Mouse (Mus musculus) midbrain, embryonic 12.5 days (tissue): ENCODE results near the gene Lrrc28. TPM values are rescaled to one million over a fixed set of nuclear protein-coding genes. Genes with fewer than 3 reads are reported as not detected.
A peak's percentile ranks its signal among the peaks of the same experiment; 100 is the strongest.

Source experiments
- ATAC-seq: fragments of 200-750 bp; cut with Nextera tagmentation; 2 replicates; pipeline ENCODE4 v1.8.0; 2017; ENCODE audit warnings: low read depth, moderate TSS enrichment, moderate library complexity; ENCODE audit not compliant: low FRiP score
- H3K27ac ChIP-seq: fragments of 300-500 bp; sonication (generic); replicated peaks from 2 replicates; pipeline ENCODE4 v1.5.1; 2016; ENCODE audit warnings: mild to moderate bottlenecking
- H3K27me3 ChIP-seq: fragments of 300-500 bp; sonication (generic); 2 replicates; pipeline ENCODE4 v1.6.1; 2016; ENCODE audit warnings: mild to moderate bottlenecking
- H3K36me3 ChIP-seq: fragments of 300-500 bp; sonication (generic); 2 replicates; pipeline ENCODE4 v1.6.1; 2016
- H3K4me1 ChIP-seq: fragments of 300-500 bp; sonication (generic); 2 replicates; pipeline ENCODE4 v1.6.1; 2016
- H3K4me2 ChIP-seq: fragments of 300-500 bp; sonication (generic); replicated peaks from 2 replicates; pipeline ENCODE4 v1.6.1; 2016; ENCODE audit warnings: mild to moderate bottlenecking, moderate library complexity
- H3K4me3 ChIP-seq: fragments of 300-500 bp; sonication (generic); 2 replicates; pipeline ENCODE4 v1.5.1; 2016; ENCODE audit warnings: mild to moderate bottlenecking
- H3K9ac ChIP-seq: fragments of 300-500 bp; sonication (generic); replicated peaks from 2 replicates; pipeline ENCODE4 v1.6.1; 2016; ENCODE audit warnings: mild to moderate bottlenecking, moderate library complexity
- H3K9me3 ChIP-seq: fragments of 300-500 bp; sonication (generic); 2 replicates; pipeline ENCODE4 v1.6.1; 2016; ENCODE audit warnings: mild to moderate bottlenecking
- WGBS: fragments of 180-500 bp; shearing (Covaris S2); methylation state at CpG from one replicate; pipeline ENCODE4 v1.1.7; 2016; 5-methylcytosine and 5-hydroxymethylcytosine counted together
- polyA plus RNA-seq: library from polyadenylated mRNA; unstranded; fragments of >200 nt; fragmentation: Nextera tagmentation; extraction: Ambion mirVana; gene quantifications from 2 replicates; pipeline ENCODE4 v1.2.1, GENCODE M21; 2016

Gene Lrrc28
- polyA plus RNA-seq, 1 experiment from 2014 or later: 29.8 TPM

GRCm38 (mm10) chr7:67549073-67549561 is 96.0 kb downstream of the Lrrc28 start:
- H3K4me3 ChIP-seq: no peak overlapping the region
- 29% methylated on average over 6 of the region's 6 CpGs for WGBS
- no peak overlapping the region for H3K4me2 ChIP-seq
- ATAC-seq: peak; percentile 49; the same call in 1 of the 2 replicates
- H3K27me3 ChIP-seq: no peaks in the 10 kb centered on the region
- no peaks in the 10 kb centered on the region for H3K36me3 ChIP-seq
- no peaks in the 10 kb centered on the region for H3K9me3 ChIP-seq
- H3K9ac ChIP-seq: no peak overlapping the region
- no peak overlapping the region for H3K27ac ChIP-seq
- no peaks in the 10 kb centered on the region for H3K4me1 ChIP-seq

DNA sequence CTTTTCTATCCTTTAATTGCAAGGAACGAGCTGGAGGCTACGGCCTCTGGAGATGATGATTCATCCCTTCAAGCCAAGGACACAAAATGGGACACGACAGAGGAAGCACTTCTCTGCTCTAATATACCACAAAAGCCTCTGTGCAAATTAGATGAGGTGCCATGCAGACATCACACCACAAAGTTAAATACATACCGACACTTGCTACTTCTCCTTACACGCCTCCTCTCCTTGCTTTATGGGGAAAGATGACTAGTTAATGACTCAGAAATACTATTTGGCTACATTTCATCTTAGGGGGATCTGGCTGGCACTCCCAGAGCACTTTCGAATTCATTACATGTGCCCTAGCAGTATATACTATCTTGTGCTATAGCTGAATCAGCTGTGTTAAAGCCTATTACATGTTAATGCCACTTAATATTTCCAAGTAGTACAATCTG is 96.4 kb downstream of the Lrrc28 start:
- WGBS: 91% methylated on average over 6 of the region's 6 CpGs
- ATAC-seq: no peak
- no peaks in the 10 kb centered on the region for H3K36me3 ChIP-seq
- H3K4me3 ChIP-seq: no peak overlapping the region
- H3K4me1 ChIP-seq: peaks cover 1% of the 10 kb centered on the region; the same call in 1 of the 2 replicates
- no peaks in the 10 kb centered on the region for H3K9me3 ChIP-seq
- H3K27ac ChIP-seq: no peak overlapping the region
- H3K4me2 ChIP-seq: no peak overlapping the region
- H3K27me3 ChIP-seq: no peaks in the 10 kb centered on the region
- H3K9ac ChIP-seq: no peak overlapping the region

DNA sequence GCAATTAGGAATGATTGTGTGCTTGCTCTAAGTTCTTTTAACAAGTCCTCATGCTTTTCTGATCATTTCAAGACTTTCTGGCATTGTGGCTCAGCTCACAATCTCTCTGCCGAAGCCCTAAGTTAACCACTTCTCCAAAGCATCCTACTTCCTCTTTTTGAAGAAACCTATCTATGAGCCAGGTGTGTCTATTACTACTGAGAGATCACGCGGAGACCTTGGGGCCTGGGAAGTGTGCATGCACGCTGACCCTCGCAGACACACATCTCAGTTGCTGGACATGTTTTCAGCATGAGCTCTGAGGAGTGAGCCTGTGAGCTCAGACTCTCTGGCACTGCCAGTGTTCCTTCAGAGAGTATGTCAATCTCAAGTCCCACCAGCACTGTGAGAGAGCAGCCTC is 98.8 kb downstream of the Lrrc28 start:
- no peak for ATAC-seq
- WGBS: 91% methylated on average over 5 of the region's 5 CpGs
- no peak overlapping the region for H3K9ac ChIP-seq
- H3K4me3 ChIP-seq: no peak overlapping the region
- no peak overlapping the region for H3K4me2 ChIP-seq
- peaks cover 6% of the 10 kb centered on the region; the same call in 1 of the 2 replicates for H3K4me1 ChIP-seq
- H3K36me3 ChIP-seq: no peaks in the 10 kb centered on the region
- no peaks in the 10 kb centered on the region for H3K27me3 ChIP-seq
- no peak overlapping the region for H3K27ac ChIP-seq
- H3K9me3 ChIP-seq: no peaks in the 10 kb centered on the region

DNA sequence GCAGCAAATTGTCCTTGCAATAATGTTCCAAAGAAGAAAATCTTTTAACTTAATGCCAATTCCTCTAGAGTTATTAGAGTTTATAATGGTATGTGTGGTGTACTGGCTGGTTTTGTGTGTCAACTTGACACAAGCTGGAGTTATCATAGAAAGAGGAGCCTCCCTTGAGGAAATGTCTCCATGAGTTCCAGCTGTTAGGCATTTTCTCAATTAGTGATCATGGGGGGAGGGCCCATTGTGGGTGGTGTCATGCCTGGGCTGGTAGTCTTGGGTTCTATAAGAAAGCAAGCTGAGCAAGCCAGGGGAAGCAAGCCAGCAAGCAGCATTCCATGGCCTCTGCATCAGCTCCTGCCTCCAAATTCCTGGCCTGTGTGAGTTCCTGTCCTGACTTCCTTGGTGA is 100.5 kb downstream of the Lrrc28 start:
- Histone ChIP-seq H3K36me3 (no peaks in the 10 kb centered on the region), H3K4me2 (no peak overlapping the region), H3K9me3 (no peaks in the 10 kb centered on the region), H3K4me1 (peaks cover 6% of the 10 kb centered on the region; the same call in 1 of the 2 replicates), H3K9ac (no peak overlapping the region), H3K27me3 (no peaks in the 10 kb centered on the region), H3K4me3 (no peak overlapping the region), H3K27ac (no peak overlapping the region)
- no peak for ATAC-seq

- Histone ChIP-seq H3K4me3 (no peak overlapping the region), H3K4me1 (peaks cover 6% of the 10 kb centered on the region; the same call in 1 of the 2 replicates), H3K27ac (no peak overlapping the region), H3K9ac (no peak overlapping the region), H3K36me3 (no peaks in the 10 kb centered on the region), H3K27me3 (no peaks in the 10 kb centered on the region), H3K4me2 (no peak overlapping the region), H3K9me3 (no peaks in the 10 kb centered on the region)
- ATAC-seq: no peak
- WGBS: 64% methylated on average over 6 of the region's 6 CpGs
These were observed 101.4 kb downstream of the Lrrc28 start for GRCm38 (mm10) chr7:67543641-67544040.

DNA sequence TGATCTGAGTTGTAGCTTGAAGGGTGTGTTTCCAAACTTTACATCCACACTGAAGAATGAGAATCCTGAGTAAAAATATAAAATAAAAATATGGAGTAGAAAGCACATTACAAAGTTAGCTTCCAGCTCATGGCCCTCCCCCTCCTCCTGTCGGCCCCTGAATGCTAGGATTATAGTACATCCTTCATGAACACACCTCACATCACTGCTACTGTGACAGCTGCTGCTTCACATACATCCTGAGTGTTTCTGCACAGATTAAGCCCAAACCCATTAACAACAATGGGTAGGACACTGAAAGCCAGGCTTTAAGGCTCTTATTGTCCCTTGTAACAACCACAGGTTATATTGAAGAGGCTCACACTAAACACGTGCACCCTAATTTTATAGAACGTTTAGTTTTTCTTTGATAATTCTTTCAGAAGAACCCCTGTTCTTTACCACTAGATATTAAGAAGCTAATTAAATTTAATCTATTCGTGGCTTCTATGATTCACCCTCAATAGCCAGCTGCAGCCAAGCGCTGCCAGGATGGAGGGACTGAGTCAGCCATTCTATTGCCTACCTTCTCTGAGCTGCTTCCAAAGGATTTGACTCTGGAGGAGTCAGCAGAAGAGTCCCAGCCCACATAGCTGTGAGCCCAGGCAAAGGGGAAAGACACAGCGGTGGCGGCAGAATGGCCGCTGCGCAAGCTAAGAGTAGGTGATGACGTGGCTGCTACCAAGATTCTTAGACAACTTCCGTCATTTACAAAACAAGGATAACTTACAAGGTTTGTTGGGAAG is 108.3 kb downstream of the Lrrc28 start:
- H3K27ac ChIP-seq: no peak overlapping the region
- H3K36me3 ChIP-seq: no peaks in the 10 kb centered on the region
- H3K4me1 ChIP-seq: peaks cover 4% of the 10 kb centered on the region; the same call in 1 of the 2 replicates
- H3K4me3 ChIP-seq: no peak overlapping the region
- WGBS: 83% methylated on average over 11 of the region's 11 CpGs
- H3K9ac ChIP-seq: no peak overlapping the region
- H3K27me3 ChIP-seq: no peaks in the 10 kb centered on the region
- H3K4me2 ChIP-seq: no peak overlapping the region
- ATAC-seq: no peak
- no peaks in the 10 kb centered on the region for H3K9me3 ChIP-seq

- 83% methylated on average over 4 of the region's 4 CpGs for WGBS
- Histone ChIP-seq H3K9me3 (no peaks in the 10 kb centered on the region), H3K4me3 (no peak overlapping the region), H3K27ac (no peak overlapping the region), H3K4me1 (peaks cover 6% of the 10 kb centered on the region; the same call in 1 of the 2 replicates), H3K4me2 (no peak overlapping the region), H3K27me3 (no peaks in the 10 kb centered on the region), H3K36me3 (no peaks in the 10 kb centered on the region), H3K9ac (no peak overlapping the region)
- ATAC-seq: no peak
These were observed 109.1 kb downstream of the Lrrc28 start for GRCm38 (mm10) chr7:67535941-67536340.

GRCm38 (mm10) chr7:67530981-67531380 is 114.1 kb downstream of the Lrrc28 start:
- H3K36me3 ChIP-seq: no peaks in the 10 kb centered on the region
- H3K9me3 ChIP-seq: no peaks in the 10 kb centered on the region
- H3K4me1 ChIP-seq: peaks cover 11% of the 10 kb centered on the region; the same call in 1 of the 2 replicates
- no peaks in the 10 kb centered on the region for H3K27me3 ChIP-seq
- no peak for ATAC-seq
- H3K27ac ChIP-seq: no peak overlapping the region
- H3K4me3 ChIP-seq: no peak overlapping the region
- no peak overlapping the region for H3K4me2 ChIP-seq
- 47% methylated on average over 2 of the region's 2 CpGs for WGBS
- H3K9ac ChIP-seq: no peak overlapping the region

DNA sequence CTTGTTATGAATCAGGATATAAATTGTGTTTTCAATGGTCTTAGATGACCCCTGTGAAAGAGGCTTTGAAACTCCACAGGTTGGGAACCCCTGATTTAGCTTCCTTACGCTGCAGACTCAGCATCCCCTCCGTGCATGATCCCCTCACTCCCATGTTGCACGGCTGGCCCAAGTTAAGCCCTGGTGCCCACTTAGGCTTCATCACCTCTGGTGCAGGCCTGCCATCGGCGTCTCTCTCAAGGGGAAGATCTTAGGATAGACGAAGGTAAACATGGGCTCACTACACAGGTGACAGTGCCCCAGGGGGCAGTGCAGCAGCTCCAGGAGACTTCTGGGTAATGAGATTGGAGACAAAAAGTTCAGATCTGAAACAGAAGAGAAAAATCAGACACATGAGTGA is 115.7 kb downstream of the Lrrc28 start:
- Histone ChIP-seq H3K36me3 (no peaks in the 10 kb centered on the region), H3K9ac (no peak overlapping the region), H3K9me3 (no peaks in the 10 kb centered on the region), H3K4me2 (no peak overlapping the region), H3K27ac (no peak overlapping the region), H3K27me3 (no peaks in the 10 kb centered on the region), H3K4me1 (peaks cover 11% of the 10 kb centered on the region; the same call in 1 of the 2 replicates), H3K4me3 (no peak overlapping the region)
- WGBS: 82% methylated on average over 6 of the region's 6 CpGs
- no peak for ATAC-seq

DNA sequence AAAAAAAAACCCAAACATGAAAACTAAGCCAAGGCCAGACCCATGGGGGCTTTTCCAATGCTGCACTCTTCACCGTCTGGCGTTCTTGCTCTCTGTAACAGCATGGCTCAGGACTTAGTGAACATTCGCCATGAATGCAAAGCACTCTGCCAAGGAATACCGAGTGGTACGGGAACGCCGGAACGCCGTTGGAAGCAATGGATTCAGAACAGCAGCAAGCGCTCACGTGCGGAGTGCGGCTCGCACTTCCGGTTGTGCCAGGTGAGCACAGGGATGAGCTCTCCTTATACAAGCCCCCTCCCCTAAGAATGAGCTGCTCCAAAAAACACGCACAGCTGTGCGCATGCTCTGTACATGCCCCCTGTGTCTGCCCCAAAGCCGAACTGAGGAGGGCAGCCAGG is 116.2 kb downstream of the Lrrc28 start:
- Histone ChIP-seq H3K4me2 (no peak overlapping the region), H3K36me3 (no peaks in the 10 kb centered on the region), H3K27ac (no peak overlapping the region), H3K9ac (no peak overlapping the region), H3K4me3 (no peak overlapping the region), H3K27me3 (no peaks in the 10 kb centered on the region), H3K4me1 (peaks cover 13% of the 10 kb centered on the region), H3K9me3 (no peaks in the 10 kb centered on the region)
- no peak for ATAC-seq
- WGBS: 89% methylated on average over 18 of the region's 18 CpGs

GRCm38 (mm10) chr7:67528063-67528811 is 116.8 kb downstream of the Lrrc28 start:
- Histone ChIP-seq H3K9ac (no peak overlapping the region), H3K36me3 (no peaks in the 10 kb centered on the region), H3K27ac (peak overlapping the region; percentile 22), H3K4me3 (no peak overlapping the region), H3K9me3 (no peaks in the 10 kb centered on the region), H3K4me2 (no peak overlapping the region), H3K4me1 (peaks cover 19% of the 10 kb centered on the region), H3K27me3 (no peaks in the 10 kb centered on the region)
- no peak for ATAC-seq
- 87% methylated on average over 10 of the region's 10 CpGs for WGBS

DNA sequence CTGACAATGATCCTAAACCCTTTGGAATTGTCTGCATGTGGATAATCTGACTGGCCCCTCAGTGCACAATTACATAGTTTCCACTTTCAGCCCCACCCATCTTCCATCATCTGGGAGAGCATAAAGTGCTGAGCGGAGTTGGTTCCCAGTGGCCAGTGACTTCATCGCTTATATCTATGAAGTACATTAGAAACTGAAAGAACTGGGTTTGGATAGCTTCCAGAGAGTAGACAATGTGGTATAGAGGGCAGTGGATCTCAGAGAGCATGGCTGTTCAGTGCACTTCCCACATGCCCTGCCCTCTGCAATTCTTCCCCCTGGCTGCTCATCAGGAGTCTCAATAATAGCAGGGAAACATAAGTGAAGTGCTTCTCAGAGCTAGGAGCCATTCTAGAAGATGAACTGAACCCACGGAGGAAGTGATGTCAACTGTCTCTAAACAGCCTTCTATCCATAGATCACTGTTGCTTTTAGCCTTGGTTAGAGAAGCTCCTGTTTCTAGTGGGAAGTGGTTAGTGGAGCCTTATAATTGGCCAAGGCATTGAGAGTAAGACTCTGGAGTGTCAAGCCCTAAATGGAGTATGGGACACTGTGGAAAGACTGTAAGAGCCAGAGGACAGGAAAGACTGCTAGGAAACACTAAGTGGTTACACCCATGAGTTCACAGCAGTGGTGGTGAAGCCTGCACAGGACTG is 119.0 kb downstream of the Lrrc28 start:
- Histone ChIP-seq H3K4me3 (no peak overlapping the region), H3K4me2 (no peak overlapping the region), H3K27me3 (no peaks in the 10 kb centered on the region), H3K4me1 (peaks cover 20% of the 10 kb centered on the region), H3K9ac (no peak overlapping the region), H3K36me3 (no peaks in the 10 kb centered on the region), H3K27ac (no peak overlapping the region), H3K9me3 (no peaks in the 10 kb centered on the region)
- 94% methylated on average over 3 of the region's 3 CpGs for WGBS
- ATAC-seq: no peak
